Mouse (Mus musculus) lung, postnatal 25 days (tissue): ENCODE data around the gene Colca2.

Source experiments
- DNase-seq: peaks from one replicate; pipeline ENCODE4 v3.0.0; 2022; ENCODE audit warnings: low spot score

Gene Colca2

DNA sequence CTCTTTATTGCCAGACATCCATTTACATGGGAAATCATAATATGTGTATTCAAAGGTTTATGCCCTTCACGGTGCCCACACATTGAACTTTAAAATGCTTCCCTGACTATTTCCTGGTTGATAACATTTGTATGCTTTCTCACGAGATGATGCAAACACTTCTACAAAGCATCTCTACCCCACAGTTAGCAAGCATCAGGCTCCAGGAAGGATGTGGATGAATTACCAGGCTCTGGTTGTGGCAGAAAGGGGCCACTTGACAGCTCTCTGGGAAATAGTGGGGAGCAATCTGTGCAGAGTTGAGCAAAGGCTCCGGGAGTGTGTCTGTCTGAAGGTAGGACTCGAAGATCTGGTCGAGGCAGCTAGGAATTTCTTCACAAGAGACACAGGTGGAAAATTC lies 6.3 kb downstream of the Colca2 start:
- DNase-seq, result no peak

DNA sequence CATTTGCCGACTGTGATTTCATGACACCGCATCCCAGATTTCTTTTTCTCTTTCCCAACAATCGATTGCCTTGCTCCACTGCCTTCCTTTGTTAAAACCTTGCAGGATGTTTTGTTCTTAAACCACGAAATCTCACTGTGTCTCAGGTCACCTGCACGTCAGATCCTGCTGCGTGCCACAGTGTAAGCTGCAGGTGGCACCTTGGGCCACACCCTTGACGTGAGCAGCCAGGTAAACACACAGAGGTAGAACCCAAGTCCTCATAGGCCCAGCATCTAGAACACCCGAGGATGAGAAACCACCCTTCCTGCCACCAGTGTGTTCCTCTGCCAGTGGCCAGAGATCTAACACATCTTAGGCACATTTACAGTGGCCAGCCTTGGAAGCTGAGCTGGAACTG lies 7.3 kb downstream of the Colca2 start:
- DNase-seq, result no peak

DNA sequence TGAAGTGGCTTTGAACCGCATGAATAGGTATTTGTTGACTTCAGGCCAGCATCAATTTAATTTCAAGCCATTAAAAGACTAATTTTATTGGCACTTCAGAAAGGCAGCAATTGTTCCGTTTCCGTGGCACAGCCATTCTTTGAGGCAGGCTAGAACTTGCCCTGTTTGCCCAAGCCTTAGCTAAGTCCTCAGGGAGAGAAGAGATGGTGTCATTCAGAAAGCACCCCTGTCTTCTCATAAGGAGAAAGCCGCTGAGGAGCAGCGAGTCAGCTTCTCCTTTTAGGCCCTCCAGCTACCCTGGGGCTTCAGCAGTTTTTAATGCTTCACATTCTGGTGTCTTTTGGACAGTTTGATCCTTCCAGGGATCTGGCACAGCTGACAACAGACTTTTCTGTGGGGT lies 9.5 kb downstream of the Colca2 start:
- DNase-seq, result no peak

DNA sequence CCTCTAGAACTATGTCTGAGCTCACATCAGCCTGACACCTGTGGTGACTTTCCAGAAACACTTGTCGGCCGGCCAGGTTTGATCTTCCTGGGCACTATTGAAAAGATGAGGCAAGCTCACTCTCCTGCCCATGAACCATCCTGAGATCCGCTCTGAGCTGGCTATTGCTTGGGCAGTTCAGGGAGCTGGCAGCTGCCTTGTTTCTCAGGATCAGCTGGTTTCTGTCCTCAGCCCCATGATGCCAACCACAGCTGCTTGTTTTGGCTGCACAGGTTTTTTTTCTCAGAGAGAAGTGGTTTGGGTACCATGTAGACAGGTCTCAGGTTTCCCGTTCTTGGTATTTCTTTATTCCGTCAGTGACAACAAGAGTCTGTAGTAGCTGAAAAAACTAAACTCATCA lies 19.9 kb downstream of the Colca2 start:
- DNase-seq, result no peak

DNA sequence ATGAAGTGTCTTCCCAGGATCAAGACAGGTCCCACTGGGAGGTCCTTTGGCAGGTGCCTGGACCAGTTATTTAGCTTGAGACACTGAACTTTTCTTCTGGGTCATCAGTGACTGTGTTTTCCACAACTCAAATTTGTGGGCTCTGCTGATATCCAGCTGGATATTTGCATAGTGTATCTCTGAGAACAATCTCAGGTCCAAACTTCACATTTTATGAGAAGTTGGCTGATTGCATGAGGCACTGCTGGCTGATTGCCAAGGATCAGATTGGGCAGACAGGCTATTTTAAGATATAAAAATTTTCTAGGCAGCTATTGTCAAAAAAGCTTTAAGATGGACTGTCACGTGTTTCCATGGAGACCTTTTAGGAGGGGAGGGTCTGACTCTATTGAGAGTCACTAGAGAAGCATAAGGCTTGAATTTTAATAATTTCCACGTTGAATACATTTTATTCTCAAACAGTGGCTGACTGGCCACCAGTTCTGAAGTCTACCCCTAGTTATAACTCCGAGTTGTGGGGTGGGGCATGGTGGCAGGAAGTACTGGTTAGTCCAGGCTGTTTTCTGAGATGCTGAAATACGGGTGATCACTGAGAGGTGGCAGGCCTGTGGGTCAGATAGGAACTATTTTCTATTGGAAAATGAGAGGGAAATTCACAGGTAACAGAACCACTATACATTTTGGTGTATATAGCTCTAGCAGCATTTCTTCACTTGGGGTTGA lies 21.4 kb downstream of the Colca2 start:
- no peak for DNase-seq

DNA sequence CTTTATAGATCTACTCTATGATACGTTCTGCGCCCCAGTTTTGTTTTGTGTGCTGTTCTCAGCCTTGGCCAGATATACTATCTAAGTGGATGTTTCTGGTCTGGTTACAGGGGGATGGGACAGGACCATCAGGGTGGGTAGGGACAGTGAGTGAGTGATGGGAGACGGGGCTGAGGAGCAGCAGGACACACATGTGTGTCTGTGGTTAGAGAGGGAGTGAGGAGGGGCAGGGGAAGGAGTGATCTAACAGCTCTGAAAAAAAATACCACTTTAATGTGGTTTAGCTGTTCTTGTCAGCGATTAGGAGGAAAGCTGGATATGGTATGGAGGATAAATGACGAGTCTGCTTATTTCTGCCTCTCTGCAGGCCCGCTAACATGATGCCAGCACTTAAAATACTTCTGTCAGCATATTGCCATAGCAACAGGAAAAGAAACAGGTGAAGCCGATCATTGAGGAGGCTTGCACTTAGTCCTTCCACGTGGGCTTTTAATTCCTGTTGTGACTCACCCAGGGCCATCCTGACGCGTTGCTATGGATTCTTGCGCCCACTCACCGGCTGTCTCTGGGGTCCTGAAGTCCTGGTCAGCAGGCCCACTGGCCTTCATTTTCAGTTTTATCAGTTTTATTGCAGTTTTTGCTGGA lies 39.5 kb downstream of the Colca2 start:
- DNase-seq, result no peak

DNA sequence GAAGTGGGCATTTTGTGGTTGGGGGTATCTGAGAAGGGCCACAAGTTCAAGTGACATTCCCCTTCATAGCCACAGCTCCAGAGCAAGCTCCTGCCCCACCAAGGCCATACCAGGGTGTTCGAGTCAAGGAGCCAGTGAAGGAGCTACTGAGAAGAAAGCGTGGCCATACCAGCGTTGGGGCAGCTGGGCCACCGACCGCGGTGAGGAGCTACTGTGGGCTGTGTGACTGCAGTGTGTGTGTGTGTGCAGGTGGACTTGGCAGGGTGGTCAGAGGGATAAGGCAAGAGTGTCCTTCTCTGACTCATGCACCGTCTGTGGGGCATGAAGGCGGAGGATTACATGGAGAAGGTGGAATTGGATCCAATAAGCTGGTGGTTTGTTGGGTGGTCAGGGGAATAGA lies 46.2 kb downstream of the Colca2 start:
- no peak for DNase-seq

DNA sequence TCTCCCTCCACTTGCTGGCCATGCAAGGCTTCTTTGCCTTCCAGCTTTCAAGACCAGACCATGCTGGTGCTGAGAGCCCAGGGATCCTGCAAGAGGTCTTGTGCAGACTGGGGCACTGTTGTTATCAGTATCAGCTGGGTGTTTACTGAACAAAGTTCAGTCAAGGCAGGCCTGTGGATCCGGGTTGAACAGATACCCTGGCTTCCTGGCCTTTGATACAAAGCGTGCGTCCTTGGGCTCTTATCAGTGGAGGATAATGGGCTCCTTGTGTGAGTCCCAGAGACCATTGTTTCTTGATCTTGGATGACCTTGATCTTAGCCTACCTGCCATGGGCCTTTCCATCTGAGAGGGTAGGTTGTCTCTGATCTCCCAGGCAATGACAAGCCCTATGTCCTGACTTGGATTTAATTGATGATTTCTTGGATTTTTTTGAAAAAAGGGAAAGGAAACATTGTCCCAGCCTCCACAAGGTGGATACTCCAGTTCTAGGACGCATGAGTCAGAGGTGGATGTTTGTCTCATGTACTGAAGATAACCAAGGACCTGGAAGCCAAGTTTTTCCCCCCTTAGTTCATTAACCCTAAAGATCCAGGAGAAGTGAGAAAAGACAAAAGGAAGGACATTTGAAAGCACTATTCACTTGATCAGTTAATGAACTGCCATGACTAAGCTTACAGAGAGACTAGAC lies 47.5 kb downstream of the Colca2 start:
- DNase-seq, result no peak

DNA sequence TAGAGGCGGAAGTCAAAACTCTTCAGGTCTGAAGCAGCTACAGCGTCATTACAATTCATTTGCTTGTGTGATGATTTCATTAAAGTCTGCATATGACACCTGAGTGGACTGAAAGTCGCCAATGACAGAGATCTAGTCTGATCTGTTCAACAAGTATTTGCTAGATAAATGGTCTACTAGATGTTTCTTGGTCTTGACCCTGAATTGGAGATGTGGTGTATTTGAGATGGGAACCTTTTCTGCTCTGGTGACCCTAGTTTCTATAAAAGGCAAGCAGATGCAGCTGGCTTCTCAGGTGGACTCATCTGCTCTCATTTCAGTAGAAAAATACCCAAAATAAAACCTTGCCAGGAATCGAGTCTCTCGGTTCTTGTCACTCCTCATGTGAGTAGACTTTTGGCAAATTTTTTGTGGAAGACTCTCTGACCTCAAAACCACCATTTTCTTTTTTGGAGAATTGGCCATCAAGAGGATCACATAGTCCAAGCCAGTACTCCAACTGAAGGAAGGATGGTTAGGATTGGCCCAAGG lies 52.7 kb downstream of the Colca2 start:
- no peak for DNase-seq
